Mouse (Mus musculus): ENCODE data around the gene Ippk. TPM values are rescaled to one million over a fixed set of nuclear protein-coding genes. Genes with fewer than 3 reads are reported as not detected.

The Ippk gene
- polyA plus RNA-seq, 1 experiment from 2014 or later, result 14.0 TPM

- H3K27ac ChIP-seq (ENCODE audit: poor library complexity, severe bottlenecking), result no peak overlapping the region
- ATAC-seq (ENCODE audit: insufficient number of reproducible peaks, low FRiP score), result no peak
- no peak overlapping the region for H3K4me3 ChIP-seq
- no peak overlapping the region for H3K9ac ChIP-seq
- no peaks in the 10 kb centered on the region for H3K9me3 ChIP-seq (replicated peaks)
- 89% methylated on average over 4 of the region's 4 CpGs for WGBS
- H3K4me2 ChIP-seq, result no peak overlapping the region
- H3K36me3 ChIP-seq, result peaks cover 45% of the 10 kb centered on the region
- H3K4me1 ChIP-seq (replicated peaks), result no peaks in the 10 kb centered on the region
- H3K27me3 ChIP-seq (replicated peaks), result no peaks in the 10 kb centered on the region
Measured at GRCm38 (mm10) chr13:49465875-49466274, 44.8 kb downstream of the Ippk start.

GRCm38 (mm10) chr13:49466393-49467075 lies 45.5 kb downstream of the Ippk start:
- Histone ChIP-seq H3K4me1 (replicated peaks) (no peaks in the 10 kb centered on the region), H3K27ac (ENCODE audit: poor library complexity, severe bottlenecking) (no peak overlapping the region), H3K36me3 (peaks cover 38% of the 10 kb centered on the region), H3K27me3 (replicated peaks) (no peaks in the 10 kb centered on the region), H3K9ac (no peak overlapping the region), H3K4me3 (no peak overlapping the region), H3K9me3 (replicated peaks) (no peaks in the 10 kb centered on the region), H3K4me2 (no peak overlapping the region)
- WGBS, result 79% methylated on average over 11 of the region's 11 CpGs
- 0 out of 2 replicates have a peak, but pooled peaks have one; percentile 36 for ATAC-seq (ENCODE audit: insufficient number of reproducible peaks, low FRiP score)

GRCm38 (mm10) chr13:49467585-49467984 lies 46.5 kb downstream of the Ippk start:
- H3K4me1 ChIP-seq (replicated peaks), result no peaks in the 10 kb centered on the region
- H3K9me3 ChIP-seq (replicated peaks), result no peaks in the 10 kb centered on the region
- no peak overlapping the region for H3K4me2 ChIP-seq
- no peak for ATAC-seq (ENCODE audit: insufficient number of reproducible peaks, low FRiP score)
- no peaks in the 10 kb centered on the region for H3K27me3 ChIP-seq (replicated peaks)
- no peak overlapping the region for H3K9ac ChIP-seq
- H3K27ac ChIP-seq (ENCODE audit: poor library complexity, severe bottlenecking), result no peak overlapping the region
- no peak overlapping the region for H3K4me3 ChIP-seq
- peaks cover 28% of the 10 kb centered on the region for H3K36me3 ChIP-seq
- 77% methylated on average over 2 of the region's 2 CpGs for WGBS

- no peak for ATAC-seq (ENCODE audit: insufficient number of reproducible peaks, low FRiP score)
- no peak overlapping the region for H3K27ac ChIP-seq (ENCODE audit: poor library complexity, severe bottlenecking)
- WGBS, result 86% methylated on average over 5 of the region's 5 CpGs
Measured at GRCm38 (mm10) chr13:49469002-49469401, 48.0 kb downstream of the Ippk start.

GRCm38 (mm10) chr13:49470319-49470718 lies 49.3 kb downstream of the Ippk start:
- ATAC-seq (ENCODE audit: insufficient number of reproducible peaks, low FRiP score), result no peak
- 78% methylated on average over 4 of the region's 4 CpGs for WGBS
- Histone ChIP-seq H3K9ac (no peak overlapping the region), H3K4me3 (no peak overlapping the region), H3K4me1 (replicated peaks) (no peaks in the 10 kb centered on the region), H3K4me2 (no peak overlapping the region), H3K9me3 (replicated peaks) (no peaks in the 10 kb centered on the region), H3K27ac (ENCODE audit: poor library complexity, severe bottlenecking) (no peak overlapping the region), H3K36me3 (peaks cover 5% of the 10 kb centered on the region), H3K27me3 (replicated peaks) (no peaks in the 10 kb centered on the region)

More at GRCm38 (mm10) chr13:49469002-49469401, 48.0 kb downstream of the Ippk start:
- Histone ChIP-seq H3K4me3 (no peak overlapping the region), H3K4me2 (no peak overlapping the region), H3K9me3 (replicated peaks) (no peaks in the 10 kb centered on the region), H3K9ac (no peak overlapping the region), H3K36me3 (peaks cover 18% of the 10 kb centered on the region), H3K4me1 (replicated peaks) (no peaks in the 10 kb centered on the region), H3K27me3 (replicated peaks) (no peaks in the 10 kb centered on the region)

- ATAC-seq (ENCODE audit: insufficient number of reproducible peaks, low FRiP score), result no peak
- no peak overlapping the region for H3K4me2 ChIP-seq
- H3K36me3 ChIP-seq, result 0 out of 2 replicates have a peak, but pooled peaks cover under 1% of the 10 kb centered on the region
- no peak overlapping the region for H3K9ac ChIP-seq
- no peaks in the 10 kb centered on the region for H3K9me3 ChIP-seq (replicated peaks)
- H3K4me3 ChIP-seq, result no peak overlapping the region
- no peaks in the 10 kb centered on the region for H3K27me3 ChIP-seq (replicated peaks)
- H3K27ac ChIP-seq (ENCODE audit: poor library complexity, severe bottlenecking), result no peak overlapping the region
- 72% methylated on average over 4 of the region's 4 CpGs for WGBS
- H3K4me1 ChIP-seq (replicated peaks), result no peaks in the 10 kb centered on the region
Measured at GRCm38 (mm10) chr13:49470806-49471205, 49.8 kb downstream of the Ippk start.

GRCm38 (mm10) chr13:49471981-49472675 lies 51.1 kb downstream of the Ippk start:
- WGBS, result 64% methylated on average over 4 of the region's 4 CpGs
- Histone ChIP-seq H3K4me3 (no peak overlapping the region), H3K4me1 (replicated peaks) (no peaks in the 10 kb centered on the region), H3K27ac (ENCODE audit: poor library complexity, severe bottlenecking) (no peak overlapping the region), H3K36me3 (no peaks in the 10 kb centered on the region), H3K9ac (no peak overlapping the region), H3K27me3 (replicated peaks) (no peaks in the 10 kb centered on the region), H3K9me3 (replicated peaks) (no peaks in the 10 kb centered on the region), H3K4me2 (no peak overlapping the region)
- no peak for ATAC-seq (ENCODE audit: insufficient number of reproducible peaks, low FRiP score)

GRCm38 (mm10) chr13:49472676-49473005 lies 51.6 kb downstream of the Ippk start:
- H3K27ac ChIP-seq (ENCODE audit: poor library complexity, severe bottlenecking), result no peak overlapping the region
- no peaks in the 10 kb centered on the region for H3K27me3 ChIP-seq (replicated peaks)
- H3K36me3 ChIP-seq, result no peaks in the 10 kb centered on the region
- H3K4me1 ChIP-seq (replicated peaks), result 0 out of 2 replicates have a peak, but pooled peaks cover 4% of the 10 kb centered on the region
- no peak for ATAC-seq (ENCODE audit: insufficient number of reproducible peaks, low FRiP score)
- H3K4me3 ChIP-seq, result no peak overlapping the region
- WGBS, result 89% methylated on average over 6 of the region's 6 CpGs
- H3K9me3 ChIP-seq (replicated peaks), result no peaks in the 10 kb centered on the region
- no peak overlapping the region for H3K4me2 ChIP-seq
- no peak overlapping the region for H3K9ac ChIP-seq

GRCm38 (mm10) chr13:49477887-49478286 lies 56.8 kb downstream of the Ippk start:
- ATAC-seq (ENCODE audit: insufficient number of reproducible peaks, low FRiP score), result no peak
- no peak overlapping the region for H3K27ac ChIP-seq (ENCODE audit: poor library complexity, severe bottlenecking)
- WGBS, result 80% methylated on average over 3 of the region's 3 CpGs

GRCm38 (mm10) chr13:49478851-49479374 lies 57.9 kb downstream of the Ippk start:
- Histone ChIP-seq H3K36me3 (no peaks in the 10 kb centered on the region), H3K9ac (no peak overlapping the region), H3K9me3 (replicated peaks) (no peaks in the 10 kb centered on the region), H3K27me3 (replicated peaks) (no peaks in the 10 kb centered on the region), H3K4me1 (replicated peaks) (peaks cover 8% of the 10 kb centered on the region), H3K27ac (ENCODE audit: poor library complexity, severe bottlenecking) (no peak overlapping the region), H3K4me2 (no peak overlapping the region), H3K4me3 (no peak overlapping the region)
- WGBS, result 87% methylated on average over 6 of the region's 6 CpGs
- no peak for ATAC-seq (ENCODE audit: insufficient number of reproducible peaks, low FRiP score)

More at GRCm38 (mm10) chr13:49477887-49478286, 56.8 kb downstream of the Ippk start:
- Histone ChIP-seq H3K36me3 (no peaks in the 10 kb centered on the region), H3K4me1 (replicated peaks) (peaks cover 8% of the 10 kb centered on the region), H3K27me3 (replicated peaks) (no peaks in the 10 kb centered on the region), H3K9me3 (replicated peaks) (no peaks in the 10 kb centered on the region), H3K4me3 (no peak overlapping the region), H3K9ac (no peak overlapping the region), H3K4me2 (no peak overlapping the region)

- no peak overlapping the region for H3K4me3 ChIP-seq
- ATAC-seq (ENCODE audit: insufficient number of reproducible peaks, low FRiP score), result no peak
- no peaks in the 10 kb centered on the region for H3K27me3 ChIP-seq (replicated peaks)
- no peak overlapping the region for H3K4me2 ChIP-seq
- H3K9ac ChIP-seq, result no peak overlapping the region
- H3K27ac ChIP-seq (ENCODE audit: poor library complexity, severe bottlenecking), result no peak overlapping the region
- H3K4me1 ChIP-seq (replicated peaks), result peaks cover 8% of the 10 kb centered on the region
- WGBS, result 83% methylated on average over 4 of the region's 4 CpGs
- H3K36me3 ChIP-seq, result no peaks in the 10 kb centered on the region
- no peaks in the 10 kb centered on the region for H3K9me3 ChIP-seq (replicated peaks)
Measured at GRCm38 (mm10) chr13:49479399-49479798, 58.4 kb downstream of the Ippk start.
